Mouse (Mus musculus) forelimb bud, embryonic 11.5 days (tissue): ENCODE measurements around the gene Homer2.

Experiments used
- DNase-seq: peaks from one replicate; pipeline ENCODE4 v3.0.0-alpha.2; 2012; ENCODE audit warnings: low read depth, low spot score

The Homer2 gene

DNA sequence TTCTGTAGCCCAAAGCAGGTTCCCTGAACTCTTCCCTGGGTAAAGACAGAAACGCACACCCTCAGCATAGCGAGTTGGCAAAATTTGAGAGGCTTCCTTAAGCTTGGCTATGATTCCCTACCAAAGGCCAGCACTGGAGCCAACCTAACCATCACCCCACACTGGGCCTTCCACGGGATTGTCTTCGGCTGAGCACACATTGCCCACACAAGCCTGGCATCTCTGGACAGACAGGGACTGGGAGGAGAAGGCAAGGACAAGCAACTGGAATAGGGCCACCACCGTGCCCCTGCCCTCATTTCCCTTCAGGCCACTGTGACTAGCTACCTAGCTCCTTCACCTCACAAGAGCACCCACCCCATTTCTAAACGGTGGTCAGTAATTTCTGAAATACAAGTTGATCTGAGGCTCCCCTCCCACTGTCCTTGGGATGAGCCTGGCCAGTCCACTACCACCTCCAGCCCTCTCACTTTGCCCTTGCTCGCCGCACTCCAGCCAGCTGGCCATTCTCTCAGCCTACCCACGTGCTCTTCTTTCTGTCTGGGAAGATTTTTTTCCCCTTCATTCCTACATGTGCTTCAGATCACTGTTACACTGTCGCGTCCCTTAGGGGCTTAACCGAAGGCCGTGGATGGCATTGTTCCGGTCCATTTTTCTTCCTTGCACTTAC, at the start of gene Homer2:
Gene Homer2, minus strand, starts transcription at position 57 of the 670 bp plus-strand sequence.
- DNase-seq: no peak

DNA sequence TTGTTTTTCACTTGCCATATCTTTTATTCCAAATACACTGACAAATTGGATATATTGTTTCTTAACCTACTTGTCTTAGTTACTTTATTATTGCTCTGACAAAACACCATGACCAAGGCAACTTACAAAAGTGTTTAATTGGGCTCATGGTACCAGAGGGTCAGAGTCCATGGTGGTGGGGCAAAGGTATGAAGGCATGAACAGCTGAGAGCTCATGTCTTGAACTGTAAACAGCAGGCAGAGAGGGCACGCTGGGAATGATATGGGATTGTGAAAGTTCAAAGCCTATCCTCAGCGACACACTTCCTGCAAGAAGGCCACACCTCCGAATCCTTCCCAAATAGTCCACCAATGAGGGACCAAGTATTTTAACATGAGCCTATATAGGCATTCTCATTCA, 40.6 kb upstream of the Homer2 start:
- no peak for DNase-seq

DNA sequence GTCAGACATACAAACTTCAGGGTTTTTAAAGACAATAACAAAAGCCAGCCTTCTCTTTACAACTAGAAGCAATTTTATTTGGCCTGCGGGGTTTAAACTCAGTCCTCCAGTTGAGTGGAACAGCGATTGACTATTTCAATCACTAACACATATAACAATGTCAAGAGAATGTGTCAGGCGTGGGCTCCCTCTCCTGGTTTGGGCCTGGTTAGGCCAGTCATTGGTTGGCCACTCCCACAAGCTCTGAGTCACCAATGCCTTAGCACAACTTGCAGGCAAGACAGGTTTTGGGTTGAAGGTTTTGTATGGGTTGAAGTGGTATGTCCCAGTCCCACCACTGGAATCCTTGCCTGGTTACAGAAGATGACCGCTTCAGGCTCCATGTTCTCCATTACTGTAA, 36.8 kb upstream of the Homer2 start:
- DNase-seq: no peak

DNA sequence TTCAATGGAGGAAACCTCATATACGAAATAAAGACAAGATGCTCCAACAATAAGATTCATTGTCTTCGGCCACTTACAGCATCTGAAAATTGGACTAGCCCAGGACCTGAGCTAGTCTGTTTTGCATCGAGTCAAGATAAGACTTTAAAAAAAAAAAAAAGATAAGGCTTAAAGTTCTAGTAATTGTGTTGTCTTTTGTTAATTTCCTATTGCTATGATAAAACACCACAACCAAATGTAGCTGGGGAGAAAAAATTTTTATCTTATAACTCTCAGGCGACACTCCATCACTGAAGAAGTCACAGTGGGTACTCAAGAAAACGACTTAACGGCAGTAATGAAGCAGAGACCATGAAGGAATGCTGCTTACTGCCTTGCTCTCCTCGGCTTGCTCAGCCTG, 32.7 kb upstream of the Homer2 start:
- DNase-seq: no peak

DNA sequence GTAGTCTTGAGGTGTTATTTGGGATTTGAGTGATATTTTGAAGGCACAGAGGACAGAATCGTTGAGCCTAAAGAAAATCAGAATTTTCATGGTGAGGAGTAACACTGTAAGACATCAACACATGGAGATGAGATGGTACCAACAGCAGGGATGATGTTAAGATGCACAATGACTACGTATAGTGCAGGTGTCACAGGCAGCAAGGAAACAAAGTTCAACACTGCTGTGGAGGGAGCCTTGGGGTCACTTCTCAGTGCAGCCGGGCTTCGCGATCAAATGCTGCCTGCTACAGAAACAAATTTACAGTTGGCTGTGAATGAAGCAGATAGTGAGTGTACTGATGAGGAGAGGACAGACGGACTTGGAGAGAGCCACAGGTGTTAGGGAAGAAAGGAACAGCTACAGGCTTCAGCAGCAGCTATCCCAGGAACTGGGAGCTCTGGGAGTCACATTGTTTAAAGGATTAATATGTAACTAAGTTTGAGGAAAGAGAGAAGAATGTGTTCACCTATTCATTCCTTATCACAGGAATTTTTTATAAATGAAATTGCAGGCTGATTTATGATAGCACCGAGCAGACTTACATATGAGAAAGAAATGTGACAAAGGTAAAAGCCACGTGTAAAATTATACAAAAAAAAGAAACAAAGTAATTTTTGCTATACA, 31.5 kb upstream of the Homer2 start:
- no peak for DNase-seq

DNA sequence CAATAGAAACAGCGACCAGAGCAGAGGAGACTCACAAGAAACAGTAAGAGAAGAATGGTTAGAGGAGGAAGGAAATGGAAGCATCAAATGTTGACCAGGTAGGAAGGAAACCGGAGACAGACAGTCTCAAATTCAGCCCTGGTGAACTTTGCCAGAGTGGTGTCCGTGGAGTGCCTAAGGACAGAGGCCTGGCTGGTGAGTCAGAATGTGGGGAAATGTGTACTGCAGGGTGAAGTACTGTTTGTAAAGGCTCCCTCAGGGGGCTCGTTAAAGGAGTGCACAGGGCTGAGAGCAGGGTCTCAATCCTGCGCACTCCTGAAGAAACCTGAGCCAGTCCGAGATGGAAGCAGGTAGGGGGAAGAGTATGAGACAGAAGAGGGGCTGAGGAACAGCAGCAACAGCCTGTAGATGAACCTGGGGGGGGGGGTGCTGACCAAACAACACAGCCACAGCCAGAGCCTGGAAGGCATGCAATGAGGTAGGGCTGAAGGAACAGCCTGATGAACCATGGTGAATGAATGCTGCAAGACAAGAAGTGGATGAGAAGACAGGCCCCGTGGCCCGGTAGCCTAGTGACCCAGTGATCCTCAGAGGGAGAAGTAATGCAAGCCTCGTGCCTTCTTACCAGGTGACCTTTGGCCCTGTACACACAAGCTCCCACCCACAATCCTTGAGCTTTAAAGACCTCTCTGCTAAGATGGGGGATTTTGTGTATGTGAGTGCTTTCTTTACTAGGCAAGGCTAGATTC, 28.1 kb upstream of the Homer2 start:
- no peak for DNase-seq

DNA sequence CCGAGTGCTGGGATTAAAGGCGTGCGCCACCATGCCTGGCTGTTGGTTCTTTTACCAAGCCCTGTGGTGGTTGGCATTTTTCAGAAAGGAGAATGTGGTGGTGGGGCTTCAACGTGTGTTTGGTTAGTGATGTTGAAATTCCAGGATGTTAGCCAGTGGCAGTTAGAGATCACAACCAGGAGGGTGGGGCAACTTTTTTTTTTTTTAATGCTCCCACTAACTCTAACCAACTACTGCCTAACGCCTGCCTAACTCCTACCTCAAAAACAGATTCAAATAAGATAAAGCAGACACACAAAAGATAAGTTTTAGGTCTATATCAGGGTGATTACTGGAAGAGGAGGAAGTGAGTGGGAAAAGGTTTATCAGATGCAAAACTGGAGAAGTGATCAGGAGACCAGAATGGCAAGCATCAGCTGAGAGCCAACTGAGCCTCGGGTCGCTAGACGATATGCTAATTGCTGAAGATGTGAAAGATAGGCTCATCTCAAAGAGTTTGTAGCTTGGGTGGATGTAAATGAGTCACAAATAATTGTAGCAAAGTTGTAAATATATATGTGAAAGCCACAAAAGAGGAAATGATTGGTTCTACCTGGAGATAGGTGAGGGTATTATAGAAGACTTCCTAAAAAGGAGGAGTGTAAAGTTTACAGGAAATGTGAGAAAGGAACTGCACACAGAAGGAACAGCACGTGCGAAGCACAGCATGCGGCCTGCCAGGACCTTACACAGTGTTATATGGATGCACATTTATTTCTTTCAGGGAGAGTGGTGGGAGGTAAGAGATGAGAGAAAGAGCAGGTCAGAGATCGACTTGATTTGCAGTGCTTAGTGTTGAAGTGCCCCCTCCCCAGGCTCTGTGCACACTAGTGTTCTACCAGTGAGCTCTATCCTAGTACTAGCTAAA, 25.1 kb upstream of the Homer2 start:
- no peak for DNase-seq

DNA sequence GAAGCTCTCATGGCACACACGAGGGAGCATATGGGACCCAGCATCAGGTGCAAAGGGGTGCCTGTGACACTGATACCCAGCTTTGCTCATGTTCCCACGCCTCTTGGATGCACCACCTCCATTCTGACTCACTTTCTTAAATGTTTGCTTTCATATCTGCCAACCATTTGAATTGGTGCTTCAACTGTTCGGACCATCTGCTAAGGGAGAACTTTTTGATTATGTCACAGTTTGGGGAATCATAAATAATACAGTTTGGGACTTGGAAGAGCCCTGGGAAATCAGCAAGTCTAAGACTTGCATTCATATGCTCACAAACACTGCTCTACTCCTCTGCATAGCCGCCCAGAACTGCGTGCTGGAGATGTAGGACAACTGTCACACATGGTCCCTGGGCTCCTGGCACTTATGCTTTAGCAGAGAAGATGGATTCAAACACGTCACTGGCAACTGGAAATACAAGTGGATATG, 23.9 kb upstream of the Homer2 start:
- DNase-seq: no peak

DNA sequence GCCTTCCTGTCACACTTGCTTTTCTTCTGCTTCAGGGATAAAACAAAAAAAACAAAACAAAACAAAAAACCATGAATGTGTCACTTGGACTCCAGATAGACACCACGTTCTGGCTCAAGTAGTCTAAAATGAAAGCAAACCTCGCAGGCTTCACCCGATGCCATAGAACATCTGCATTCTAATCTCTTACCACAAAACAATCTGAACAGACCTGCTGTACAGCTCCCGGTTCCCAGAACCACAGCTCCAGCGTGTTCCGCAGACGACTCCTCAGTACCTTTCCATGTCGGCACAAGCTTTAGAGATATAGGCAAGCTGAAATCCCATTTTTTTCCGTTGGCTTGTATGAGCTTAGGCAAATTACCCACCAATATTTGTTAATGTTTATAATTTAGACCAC, 22.5 kb upstream of the Homer2 start:
- DNase-seq: no peak

DNA sequence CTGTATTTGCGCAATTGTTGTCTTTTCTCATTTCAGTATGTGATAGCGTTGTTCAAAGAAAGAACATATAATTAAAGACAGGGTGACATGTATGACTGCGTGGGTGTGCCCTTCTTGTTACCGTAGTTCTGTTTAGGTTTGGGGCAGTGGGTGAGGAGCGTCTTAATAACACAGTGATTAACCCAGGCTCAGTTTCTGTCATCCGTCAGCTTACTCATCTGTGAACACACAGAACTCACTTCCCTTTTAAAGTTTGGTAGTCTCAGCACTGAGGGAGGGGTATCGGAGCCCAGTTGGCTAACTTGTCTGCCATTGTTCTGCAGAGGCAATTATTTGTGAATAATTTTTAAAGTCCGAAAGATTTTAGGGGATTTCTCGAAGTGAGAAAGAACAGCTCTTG, 20.4 kb upstream of the Homer2 start:
- DNase-seq: no peak

DNA sequence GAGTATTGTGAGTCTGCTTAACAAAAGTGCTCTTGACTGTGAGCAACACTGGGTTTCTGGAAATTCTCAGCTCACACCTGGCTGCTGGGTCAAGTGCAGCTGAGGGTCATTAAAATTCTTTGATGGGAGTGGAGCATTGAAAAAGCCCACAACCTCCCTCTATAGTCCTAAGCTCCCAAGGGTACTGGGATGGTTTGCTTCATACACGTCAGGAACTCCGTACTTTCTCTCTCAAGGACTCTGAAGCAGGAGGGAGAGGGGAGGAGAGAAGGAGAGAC, 19.3 kb upstream of the Homer2 start:
- DNase-seq: peak; percentile 95

DNA sequence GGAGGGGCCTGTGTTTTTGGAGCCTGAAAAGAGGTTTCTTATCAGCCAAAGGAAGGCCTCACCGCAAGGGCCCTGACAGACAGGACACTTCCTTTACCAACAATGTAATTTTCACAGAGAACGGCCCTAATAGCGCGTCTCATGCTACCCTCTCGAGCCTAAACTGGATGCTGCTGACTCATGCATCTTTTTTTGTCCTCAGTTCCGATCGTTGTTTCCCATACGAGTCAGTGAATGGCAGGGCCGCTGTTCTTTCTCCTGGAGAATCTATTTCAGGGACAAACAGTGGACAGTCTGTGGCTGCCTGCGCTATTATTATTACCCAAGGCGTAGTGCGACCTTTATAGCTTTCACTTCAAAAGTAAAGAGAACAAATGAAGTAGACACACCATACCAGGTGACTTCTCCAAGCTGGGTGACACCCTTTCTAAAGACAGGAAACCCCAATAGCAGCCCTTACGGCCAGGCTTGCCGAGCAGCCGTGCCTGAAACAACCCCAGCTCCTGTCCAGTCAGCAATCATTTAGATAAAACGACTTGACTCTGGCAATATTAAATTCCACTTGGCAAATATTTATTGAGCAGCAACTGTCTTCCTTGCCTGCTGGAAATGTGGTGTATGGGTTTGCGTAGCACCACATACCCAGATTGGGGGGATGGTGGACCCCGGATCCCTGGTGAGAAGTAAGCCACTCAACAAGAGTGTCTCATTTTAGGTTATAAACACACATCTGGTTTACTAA, 18.8 kb upstream of the Homer2 start:
- peak; percentile 23 for DNase-seq

DNA sequence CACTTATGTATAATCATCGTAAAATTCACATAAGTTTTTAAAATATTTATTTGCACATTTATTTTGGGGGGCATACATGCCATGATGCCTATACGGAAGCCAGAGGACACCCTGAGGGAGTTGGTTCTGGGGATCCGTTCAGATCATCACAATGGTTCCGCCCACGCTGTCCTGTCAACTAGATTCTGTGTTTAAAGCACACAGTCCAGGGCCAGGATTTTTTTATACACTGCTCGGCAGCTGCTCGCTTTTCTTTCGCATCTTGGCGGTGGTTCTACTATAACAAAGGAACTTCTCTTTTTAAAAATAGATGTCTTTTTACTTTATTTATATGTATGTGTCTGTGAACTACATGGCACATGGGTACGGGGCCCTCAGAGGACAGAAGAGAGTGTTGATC, 16.5 kb upstream of the Homer2 start:
- no peak for DNase-seq

DNA sequence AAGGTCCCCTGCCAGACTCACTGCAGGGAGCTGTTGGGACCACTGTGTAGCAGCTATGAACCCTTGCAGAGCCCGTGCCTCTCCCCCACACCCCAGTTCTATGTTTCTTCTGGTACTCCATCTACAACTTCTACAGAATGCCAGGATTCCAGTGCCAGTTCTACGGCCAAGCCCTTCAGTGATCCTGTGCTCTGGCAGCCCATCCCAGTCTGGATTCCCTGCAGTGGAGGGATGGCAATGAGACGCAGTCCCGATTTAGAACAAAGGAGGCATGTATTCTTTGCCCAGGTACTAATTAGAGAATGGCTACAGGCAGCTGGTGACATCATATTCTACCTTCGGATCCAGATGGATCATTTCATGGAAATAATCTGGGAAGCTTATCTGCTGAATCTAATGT, 13.9 kb upstream of the Homer2 start:
- no peak for DNase-seq

DNA sequence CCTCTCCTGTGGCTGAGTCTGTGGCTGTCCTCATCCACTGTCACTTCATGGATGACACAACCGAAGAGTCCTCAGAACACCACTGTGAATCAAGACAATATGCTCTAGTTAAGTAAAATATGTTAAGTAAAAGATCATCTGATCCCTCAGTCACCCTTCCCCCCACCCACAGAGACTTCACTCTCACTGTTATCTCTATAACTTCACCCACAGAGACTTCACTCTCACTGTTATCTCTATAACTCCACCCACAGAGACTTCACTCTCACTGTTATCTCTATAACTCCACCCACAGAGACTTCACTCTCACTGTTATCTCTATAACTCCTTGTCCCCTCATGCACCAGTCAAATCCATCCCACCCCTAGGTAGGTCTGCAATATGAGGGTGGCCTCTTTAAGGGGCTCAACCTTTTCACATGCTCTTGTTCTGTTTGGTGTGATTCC, 11.9 kb upstream of the Homer2 start:
- DNase-seq: no peak

DNA sequence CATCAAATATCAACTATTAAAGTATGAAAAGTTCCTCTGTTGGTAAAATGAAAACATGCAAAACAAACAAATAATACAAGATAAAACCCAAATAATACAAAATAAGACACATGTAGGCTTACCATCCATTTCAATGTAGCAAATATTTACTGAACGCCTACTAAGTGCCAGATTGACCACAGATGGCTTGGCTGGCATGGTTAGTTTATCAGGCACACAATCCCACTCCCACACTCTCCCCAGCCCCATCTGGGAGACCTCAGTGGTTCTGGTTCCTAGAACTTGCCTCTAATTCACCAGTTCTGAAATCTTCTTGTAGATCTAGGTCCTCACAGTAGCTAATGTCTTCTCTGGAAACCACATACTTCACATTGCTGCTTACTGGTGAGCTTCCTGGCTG, 11.3 kb upstream of the Homer2 start:
- no peak for DNase-seq

DNA sequence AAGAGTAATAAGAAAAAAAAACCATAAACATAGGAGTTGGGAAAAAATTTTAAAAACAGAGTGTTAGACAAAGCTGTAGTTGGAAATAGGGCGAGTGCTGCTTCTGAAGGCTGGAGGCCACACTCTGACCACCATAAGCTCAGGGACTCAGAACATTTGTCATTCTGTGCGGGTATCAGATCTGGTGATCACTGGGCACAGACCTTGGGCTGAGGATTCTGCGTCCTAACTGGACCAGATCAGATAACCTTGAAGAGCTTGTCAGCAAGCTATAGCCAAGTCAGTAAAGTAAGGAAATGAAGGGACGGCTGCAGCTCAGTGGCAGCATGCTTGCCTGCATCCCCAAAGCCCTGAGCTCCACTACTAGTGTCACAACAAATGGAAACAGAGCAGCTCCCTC, 2.8 kb upstream of the Homer2 start:
- DNase-seq: no peak

DNA sequence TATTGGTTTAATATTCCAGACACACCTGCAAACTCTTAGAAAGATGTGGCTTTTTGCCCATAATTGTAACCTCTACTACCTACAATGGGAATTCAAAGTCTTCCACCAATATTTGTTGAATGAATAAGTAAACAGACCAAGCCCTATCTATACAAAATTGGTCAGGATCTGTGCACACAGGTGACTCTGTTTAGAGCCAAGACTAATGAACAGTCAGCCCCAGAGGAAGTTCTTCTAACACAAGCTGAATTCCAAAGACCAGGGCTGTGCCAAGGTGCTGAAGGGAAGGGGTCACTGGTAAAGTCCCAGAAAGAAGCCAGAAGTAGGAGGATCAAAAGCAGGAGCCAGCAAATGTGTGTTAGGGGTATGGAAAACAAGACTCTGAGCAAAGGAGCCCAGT, 838 bp upstream of the Homer2 start:
- DNase-seq: no peak

DNA sequence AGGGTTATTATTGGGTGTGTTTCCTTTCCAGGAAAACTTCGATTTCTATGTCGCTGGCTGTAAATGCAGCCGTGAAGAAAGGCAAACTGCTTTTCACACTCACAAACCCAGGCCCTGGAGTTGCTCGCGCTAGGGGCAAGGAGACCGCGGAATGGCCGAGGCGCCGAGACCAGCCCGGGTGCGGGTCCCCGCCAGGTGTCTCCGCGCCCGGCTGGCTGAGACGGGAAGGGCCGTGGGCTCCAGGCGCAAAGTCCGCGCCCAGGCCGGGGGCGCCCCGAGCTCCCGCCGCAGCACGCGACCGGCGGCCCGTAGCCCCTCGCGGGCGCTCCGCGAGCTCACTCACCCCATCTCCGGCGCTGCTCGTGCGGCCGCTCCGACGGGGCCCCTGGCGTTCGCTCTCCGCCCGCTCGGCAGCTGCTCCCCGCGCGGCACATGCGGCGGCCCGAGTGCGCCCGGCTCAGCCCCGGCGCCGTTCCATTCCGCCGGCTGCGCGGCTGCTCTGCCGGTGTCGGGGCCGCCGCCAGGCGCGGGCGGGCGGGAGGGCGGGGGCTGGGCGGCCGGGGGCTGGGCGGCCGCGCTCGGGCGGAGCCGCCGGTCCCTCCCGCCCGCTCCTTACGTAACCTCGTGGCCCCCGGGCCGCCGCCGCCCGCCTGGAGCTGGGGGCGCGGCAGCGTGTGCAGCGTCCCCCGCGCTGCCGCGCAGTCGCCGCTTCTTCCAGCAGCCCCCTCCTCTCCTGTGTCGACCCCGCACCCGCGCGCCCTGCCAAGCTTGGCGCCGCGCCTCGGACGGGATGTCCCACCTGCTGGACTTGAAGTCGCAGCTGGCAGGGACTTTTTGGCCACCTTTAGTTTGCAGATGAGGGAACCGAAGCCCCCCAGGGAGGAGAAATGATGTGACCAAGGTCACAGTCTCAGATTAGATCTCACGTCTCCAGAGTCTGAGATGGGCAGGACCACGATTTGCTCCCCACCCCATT, 623 bp downstream of the Homer2 start:
- peak; percentile 18 for DNase-seq

DNA sequence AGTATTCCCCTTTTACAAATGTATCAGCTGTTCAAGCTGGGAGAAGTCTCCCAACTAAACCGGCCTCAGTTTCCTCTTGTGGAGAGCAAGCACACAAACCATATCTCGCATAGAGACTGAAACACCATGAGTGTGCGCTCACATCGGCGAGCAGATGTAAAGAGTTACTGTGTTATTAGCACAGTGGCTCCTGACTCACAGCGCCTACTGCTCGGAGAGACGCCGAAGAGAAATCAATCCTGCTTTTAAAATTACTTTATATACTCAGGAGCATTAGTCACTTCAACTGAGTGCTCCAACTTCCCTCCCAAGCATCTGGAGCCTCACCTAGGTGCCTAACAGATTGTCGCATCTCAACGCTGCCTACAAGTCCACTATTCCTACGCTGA, 1.3 kb downstream of the Homer2 start:
- DNase-seq: no peak
